Mouse (Mus musculus): ENCODE measurements around the gene Pdzk1. TPM values are rescaled to one million over a fixed set of nuclear protein-coding genes. Genes with fewer than 3 reads are reported as not detected.

Pdzk1 gene
- polyA plus RNA-seq, 1 experiment from 2014 or later, result not detected

DNA sequence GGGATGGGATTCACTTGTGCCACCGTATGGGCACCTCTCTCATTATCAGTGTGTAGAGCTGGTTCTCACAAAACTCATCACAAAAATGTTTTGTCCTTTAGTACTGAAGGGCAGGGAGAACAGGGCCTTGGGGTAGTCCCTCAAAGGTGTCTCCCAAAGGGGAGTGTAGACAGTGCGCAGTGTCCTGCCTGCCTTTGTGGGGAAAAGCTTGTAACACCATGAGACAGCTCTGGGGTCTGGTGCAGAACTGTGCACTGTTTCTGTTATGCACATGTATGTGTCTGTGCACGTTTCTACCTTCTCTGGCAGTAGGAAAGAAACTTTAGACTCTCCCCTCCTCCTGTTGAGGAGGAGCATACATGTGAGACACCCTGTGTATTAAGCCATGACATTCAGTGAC, 38.8 kb downstream of the Pdzk1 start:
- H3K27ac ChIP-seq (ENCODE audit: low read length), result no peak overlapping the region
- no peak overlapping the region for H3K4me2 ChIP-seq (replicated peaks; ENCODE audit: low read depth, low read length)
- 88% methylated on average over 3 of the region's 3 CpGs for WGBS
- no peaks in the 10 kb centered on the region for H3K9me3 ChIP-seq (ENCODE audit: control insufficient read depth, low read depth, low read length)
- no peaks in the 10 kb centered on the region for H3K4me1 ChIP-seq (ENCODE audit: control insufficient read depth, insufficient read depth, low read length)
- H3K9ac ChIP-seq (replicated peaks; ENCODE audit: low read depth, low read length), result no peak overlapping the region
- peaks cover 25% of the 10 kb centered on the region for H3K36me3 ChIP-seq (ENCODE audit: control insufficient read depth, insufficient read depth, low read length)
- H3K27me3 ChIP-seq (ENCODE audit: control insufficient read depth, insufficient read depth, low read length), result no peaks in the 10 kb centered on the region
- ATAC-seq (ENCODE audit: insufficient number of reproducible peaks, insufficient read depth, low FRiP score, low read depth), result no peak
- H3K4me3 ChIP-seq (ENCODE audit: low read depth, low read length), result no peak overlapping the region

DNA sequence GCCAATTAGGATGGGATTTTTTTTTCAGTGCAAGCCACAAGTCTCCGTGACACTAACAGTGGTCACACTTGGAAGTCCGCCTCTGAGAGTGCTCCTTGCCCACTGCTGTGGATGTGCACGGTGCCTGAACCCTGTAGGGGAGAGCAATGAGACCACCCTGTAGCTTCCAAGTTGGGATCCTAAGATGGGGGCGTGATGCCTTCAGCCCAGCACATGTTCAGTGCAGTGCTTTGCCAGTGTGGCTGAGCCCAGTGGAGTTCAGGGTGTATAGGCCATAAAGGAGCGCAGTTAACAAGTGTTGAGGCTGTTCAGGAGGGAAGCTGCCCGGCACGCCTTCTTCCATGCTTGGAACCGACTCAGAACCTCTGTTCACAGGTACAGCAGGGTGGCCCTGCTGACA, 39.5 kb downstream of the Pdzk1 start:
- no peaks in the 10 kb centered on the region for H3K27me3 ChIP-seq (ENCODE audit: control insufficient read depth, insufficient read depth, low read length)
- H3K4me1 ChIP-seq (ENCODE audit: control insufficient read depth, insufficient read depth, low read length), result no peaks in the 10 kb centered on the region
- H3K27ac ChIP-seq (ENCODE audit: low read length), result no peak overlapping the region
- 92% methylated on average over 8 of the region's 8 CpGs for WGBS
- no peak overlapping the region for H3K4me3 ChIP-seq (ENCODE audit: low read depth, low read length)
- peaks cover 30% of the 10 kb centered on the region for H3K36me3 ChIP-seq (ENCODE audit: control insufficient read depth, insufficient read depth, low read length)
- no peak overlapping the region for H3K9ac ChIP-seq (replicated peaks; ENCODE audit: low read depth, low read length)
- ATAC-seq (ENCODE audit: insufficient number of reproducible peaks, insufficient read depth, low FRiP score, low read depth), result no peak
- H3K4me2 ChIP-seq (replicated peaks; ENCODE audit: low read depth, low read length), result no peak overlapping the region
- H3K9me3 ChIP-seq (ENCODE audit: control insufficient read depth, low read depth, low read length), result no peaks in the 10 kb centered on the region

DNA sequence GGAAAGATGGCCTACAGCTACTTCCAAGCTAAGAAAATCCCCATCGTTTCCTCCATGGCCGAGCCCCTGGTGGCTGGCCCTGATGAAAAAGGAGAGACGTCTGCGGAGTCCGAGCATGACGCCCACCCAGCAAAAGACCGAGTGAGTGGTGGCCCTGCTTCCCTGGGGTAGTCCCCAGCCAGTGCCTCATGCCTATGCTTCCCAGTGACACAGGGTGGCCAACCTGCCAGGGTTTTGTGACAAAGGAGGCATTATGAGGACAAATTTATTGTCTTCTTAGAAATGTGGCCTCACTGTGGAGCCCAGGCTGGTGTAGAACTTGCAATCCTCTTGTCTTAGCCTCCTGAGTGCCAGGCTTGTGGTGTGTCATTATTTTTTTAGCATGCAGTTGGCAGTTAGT, 40.0 kb downstream of the Pdzk1 start:
- Histone ChIP-seq H3K4me3 (ENCODE audit: low read depth, low read length) (no peak overlapping the region), H3K36me3 (ENCODE audit: control insufficient read depth, insufficient read depth, low read length) (peaks cover 34% of the 10 kb centered on the region), H3K4me1 (ENCODE audit: control insufficient read depth, insufficient read depth, low read length) (no peaks in the 10 kb centered on the region), H3K9me3 (ENCODE audit: control insufficient read depth, low read depth, low read length) (no peaks in the 10 kb centered on the region), H3K27ac (ENCODE audit: low read length) (no peak overlapping the region), H3K4me2 (replicated peaks; ENCODE audit: low read depth, low read length) (no peak overlapping the region), H3K27me3 (ENCODE audit: control insufficient read depth, insufficient read depth, low read length) (no peaks in the 10 kb centered on the region), H3K9ac (replicated peaks; ENCODE audit: low read depth, low read length) (no peak overlapping the region)
- no peak for ATAC-seq (ENCODE audit: insufficient number of reproducible peaks, insufficient read depth, low FRiP score, low read depth)
- WGBS, result 95% methylated on average over 7 of the region's 7 CpGs

DNA sequence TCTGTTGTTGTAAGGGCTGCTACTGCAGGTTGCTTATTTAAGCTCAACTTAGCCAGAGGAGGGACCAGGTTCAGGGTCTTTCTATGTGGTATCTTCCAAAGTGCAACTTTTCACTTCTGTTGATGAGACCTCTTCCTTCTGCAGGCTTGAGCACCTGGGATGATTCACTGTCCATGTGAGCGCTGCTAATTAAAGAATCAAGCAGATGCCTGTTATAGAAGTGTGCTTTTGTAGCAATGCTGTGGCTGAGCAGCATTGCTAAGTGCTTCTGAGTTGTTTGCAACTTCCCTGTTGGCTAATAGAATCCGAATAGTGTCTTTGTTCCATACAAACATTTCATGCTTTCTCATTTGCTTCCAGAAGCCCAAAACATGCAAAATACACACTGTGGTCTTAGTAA, 41.2 kb downstream of the Pdzk1 start:
- ATAC-seq (ENCODE audit: insufficient number of reproducible peaks, insufficient read depth, low FRiP score, low read depth), result no peak
- Histone ChIP-seq H3K4me2 (replicated peaks; ENCODE audit: low read depth, low read length) (no peak overlapping the region), H3K36me3 (ENCODE audit: control insufficient read depth, insufficient read depth, low read length) (peaks cover 41% of the 10 kb centered on the region), H3K27ac (ENCODE audit: low read length) (no peak overlapping the region), H3K27me3 (ENCODE audit: control insufficient read depth, insufficient read depth, low read length) (no peaks in the 10 kb centered on the region), H3K4me1 (ENCODE audit: control insufficient read depth, insufficient read depth, low read length) (no peaks in the 10 kb centered on the region), H3K9me3 (ENCODE audit: control insufficient read depth, low read depth, low read length) (no peaks in the 10 kb centered on the region), H3K9ac (replicated peaks; ENCODE audit: low read depth, low read length) (no peak overlapping the region), H3K4me3 (ENCODE audit: low read depth, low read length) (no peak overlapping the region)
- 92% methylated on average over 2 of the region's 2 CpGs for WGBS

DNA sequence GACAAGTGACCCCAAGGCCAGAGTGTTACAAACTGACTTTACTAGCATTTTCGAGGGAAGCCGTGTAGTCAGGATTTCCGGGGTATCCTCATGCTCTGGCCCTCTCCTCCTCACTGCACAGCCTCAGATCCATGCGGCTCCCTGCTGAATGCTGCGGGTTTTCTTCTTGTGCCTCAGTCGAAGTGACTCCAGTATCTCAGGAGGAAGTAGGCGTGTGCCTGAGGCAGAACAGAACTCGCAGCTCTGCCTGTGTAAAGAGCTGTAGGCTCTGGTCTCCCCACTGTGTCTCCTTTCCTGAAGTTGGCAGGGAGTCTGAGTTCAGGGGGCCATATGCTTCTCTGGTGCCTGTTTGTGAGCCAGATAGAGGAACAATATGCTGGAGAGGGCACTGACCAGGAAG, 42.0 kb downstream of the Pdzk1 start:
- Histone ChIP-seq H3K4me1 (ENCODE audit: control insufficient read depth, insufficient read depth, low read length) (no peaks in the 10 kb centered on the region), H3K4me2 (replicated peaks; ENCODE audit: low read depth, low read length) (no peak overlapping the region), H3K27ac (ENCODE audit: low read length) (no peak overlapping the region), H3K27me3 (ENCODE audit: control insufficient read depth, insufficient read depth, low read length) (no peaks in the 10 kb centered on the region), H3K9ac (replicated peaks; ENCODE audit: low read depth, low read length) (no peak overlapping the region), H3K4me3 (ENCODE audit: low read depth, low read length) (no peak overlapping the region), H3K9me3 (ENCODE audit: control insufficient read depth, low read depth, low read length) (no peaks in the 10 kb centered on the region), H3K36me3 (ENCODE audit: control insufficient read depth, insufficient read depth, low read length) (peaks cover 47% of the 10 kb centered on the region)
- WGBS, result 93% methylated on average over 8 of the region's 8 CpGs
- ATAC-seq (ENCODE audit: insufficient number of reproducible peaks, insufficient read depth, low FRiP score, low read depth), result no peak

DNA sequence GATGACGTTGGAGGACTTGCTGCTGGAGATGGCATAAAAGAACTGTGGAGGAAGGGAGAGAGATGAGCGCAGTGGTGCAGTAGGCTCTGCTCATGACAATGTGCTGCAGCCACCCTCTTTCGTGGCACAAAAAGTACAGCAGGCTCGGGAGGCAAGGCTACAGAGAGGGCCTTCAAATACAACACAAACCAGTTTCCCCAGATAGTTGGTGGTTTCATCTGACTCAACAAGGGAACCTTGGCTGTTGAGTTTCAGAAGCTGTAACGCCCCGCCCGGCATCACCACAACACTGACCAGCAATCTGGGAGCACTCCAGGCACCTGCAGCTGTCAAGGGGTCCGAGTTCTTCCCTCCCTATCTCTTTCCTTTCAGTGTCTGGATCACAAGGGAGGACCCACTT, 43.4 kb downstream of the Pdzk1 start:
- Histone ChIP-seq H3K4me2 (replicated peaks; ENCODE audit: low read depth, low read length) (no peak overlapping the region), H3K9ac (replicated peaks; ENCODE audit: low read depth, low read length) (no peak overlapping the region), H3K4me1 (ENCODE audit: control insufficient read depth, insufficient read depth, low read length) (no peaks in the 10 kb centered on the region), H3K27me3 (ENCODE audit: control insufficient read depth, insufficient read depth, low read length) (no peaks in the 10 kb centered on the region), H3K36me3 (ENCODE audit: control insufficient read depth, insufficient read depth, low read length) (peaks cover 47% of the 10 kb centered on the region), H3K27ac (ENCODE audit: low read length) (no peak overlapping the region), H3K9me3 (ENCODE audit: control insufficient read depth, low read depth, low read length) (no peaks in the 10 kb centered on the region), H3K4me3 (ENCODE audit: low read depth, low read length) (no peak overlapping the region)
- 96% methylated on average over 8 of the region's 8 CpGs for WGBS
- no peak for ATAC-seq (ENCODE audit: insufficient number of reproducible peaks, insufficient read depth, low FRiP score, low read depth)

DNA sequence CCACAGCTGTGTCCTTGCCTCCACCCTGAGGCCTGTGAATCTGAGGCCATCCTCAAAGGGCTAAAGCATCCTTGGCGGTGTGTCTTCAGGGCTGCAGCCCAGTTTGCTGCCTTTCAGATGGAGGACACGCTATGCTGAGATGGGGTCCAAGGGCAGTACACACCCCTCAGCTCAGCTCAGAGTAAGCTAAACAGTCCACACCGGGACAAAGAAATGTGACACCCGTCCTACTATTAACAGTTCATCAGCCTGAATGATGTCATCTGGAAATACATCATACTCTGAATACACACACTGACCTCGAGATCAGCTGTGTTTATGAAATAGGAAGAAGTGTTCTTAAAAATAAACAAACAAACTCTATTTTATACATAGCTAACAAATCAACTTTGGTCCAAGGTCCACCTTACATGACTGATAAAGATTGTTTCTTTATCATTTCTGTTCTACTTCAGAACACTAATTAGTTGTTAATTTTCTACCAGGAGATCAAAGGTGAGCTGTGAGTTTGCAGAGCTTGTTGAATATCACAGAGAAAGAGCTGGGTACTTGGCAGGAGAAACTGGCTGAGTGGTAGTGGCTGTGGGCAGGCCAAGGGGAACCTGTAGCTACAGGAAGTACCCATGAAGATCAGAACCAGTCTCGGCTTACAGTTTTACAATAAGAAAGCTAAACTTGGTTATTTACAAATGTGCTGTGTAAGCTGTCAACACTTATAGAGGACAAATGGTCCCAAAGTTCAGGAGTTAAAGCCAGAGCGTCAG, 45.9 kb downstream of the Pdzk1 start:
- 44% methylated on average over 7 of the region's 7 CpGs for WGBS
- H3K4me2 ChIP-seq (replicated peaks; ENCODE audit: low read depth, low read length), result no peak overlapping the region
- H3K9ac ChIP-seq (replicated peaks; ENCODE audit: low read depth, low read length), result no peak overlapping the region
- no peaks in the 10 kb centered on the region for H3K27me3 ChIP-seq (ENCODE audit: control insufficient read depth, insufficient read depth, low read length)
- peaks cover 33% of the 10 kb centered on the region for H3K36me3 ChIP-seq (ENCODE audit: control insufficient read depth, insufficient read depth, low read length)
- H3K9me3 ChIP-seq (ENCODE audit: control insufficient read depth, low read depth, low read length), result no peaks in the 10 kb centered on the region
- no peak overlapping the region for H3K4me3 ChIP-seq (ENCODE audit: low read depth, low read length)
- no peak overlapping the region for H3K27ac ChIP-seq (ENCODE audit: low read length)
- ATAC-seq (ENCODE audit: insufficient number of reproducible peaks, insufficient read depth, low FRiP score, low read depth), result peak; percentile 49; the same call in 1 of the 2 replicates
- H3K4me1 ChIP-seq (ENCODE audit: control insufficient read depth, insufficient read depth, low read length), result no peaks in the 10 kb centered on the region

DNA sequence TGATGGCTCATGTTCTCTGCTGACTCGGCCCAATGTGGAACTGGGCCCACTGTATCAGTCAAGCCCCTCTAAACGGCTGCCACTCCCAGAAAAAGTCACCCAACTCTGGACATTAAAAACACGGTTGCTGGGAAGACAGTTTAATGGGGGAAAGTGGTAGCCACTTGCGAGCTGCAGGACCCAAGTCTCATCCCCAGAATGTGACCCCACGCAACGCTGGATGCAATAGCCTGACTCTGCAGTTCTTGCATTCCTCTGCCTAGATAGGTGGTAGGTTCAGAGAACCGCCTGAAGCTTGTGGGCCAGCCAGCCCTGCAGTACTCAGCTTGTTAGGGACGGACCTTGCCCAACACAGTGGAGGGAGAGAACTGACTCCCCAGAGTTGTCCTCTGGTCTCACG, 50.5 kb downstream of the Pdzk1 start:
- no peak overlapping the region for H3K4me2 ChIP-seq (replicated peaks; ENCODE audit: low read depth, low read length)
- no peak for ATAC-seq (ENCODE audit: insufficient number of reproducible peaks, insufficient read depth, low FRiP score, low read depth)
- H3K9ac ChIP-seq (replicated peaks; ENCODE audit: low read depth, low read length), result no peak overlapping the region
- no peaks in the 10 kb centered on the region for H3K9me3 ChIP-seq (ENCODE audit: control insufficient read depth, low read depth, low read length)
- no peak overlapping the region for H3K4me3 ChIP-seq (ENCODE audit: low read depth, low read length)
- peaks cover 23% of the 10 kb centered on the region for H3K36me3 ChIP-seq (ENCODE audit: control insufficient read depth, insufficient read depth, low read length)
- 89% methylated on average over 9 of the region's 9 CpGs for WGBS
- H3K4me1 ChIP-seq (ENCODE audit: control insufficient read depth, insufficient read depth, low read length), result no peaks in the 10 kb centered on the region
- no peak overlapping the region for H3K27ac ChIP-seq (ENCODE audit: low read length)
- H3K27me3 ChIP-seq (ENCODE audit: control insufficient read depth, insufficient read depth, low read length), result no peaks in the 10 kb centered on the region

DNA sequence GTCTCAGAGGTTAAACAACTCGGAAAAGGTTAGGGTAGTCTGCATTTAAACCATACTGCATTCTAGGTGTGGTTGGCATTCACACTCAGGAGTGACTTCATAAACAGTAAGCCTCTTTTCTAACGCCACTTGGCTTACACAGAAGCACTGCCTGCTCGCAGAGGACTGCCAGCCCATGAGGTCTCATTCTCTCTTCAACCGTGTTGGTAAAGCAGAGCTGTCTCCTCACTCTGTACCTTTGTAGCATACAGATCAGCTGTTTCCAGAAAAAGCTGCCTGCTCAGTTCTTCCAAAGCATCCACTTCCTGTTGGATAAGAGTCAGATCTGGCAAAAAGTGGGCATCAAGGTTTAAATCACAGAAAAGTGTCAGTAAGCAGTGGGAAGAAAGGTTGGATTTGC, 51.3 kb downstream of the Pdzk1 start:
- H3K36me3 ChIP-seq (ENCODE audit: control insufficient read depth, insufficient read depth, low read length), result peaks cover 17% of the 10 kb centered on the region
- 86% methylated on average over 4 of the region's 4 CpGs for WGBS
- no peak for ATAC-seq (ENCODE audit: insufficient number of reproducible peaks, insufficient read depth, low FRiP score, low read depth)

More for the DNA sequence above, 51.3 kb downstream of the Pdzk1 start:
- Histone ChIP-seq H3K4me1 (ENCODE audit: control insufficient read depth, insufficient read depth, low read length) (no peaks in the 10 kb centered on the region), H3K9ac (replicated peaks; ENCODE audit: low read depth, low read length) (no peak overlapping the region), H3K4me2 (replicated peaks; ENCODE audit: low read depth, low read length) (no peak overlapping the region), H3K4me3 (ENCODE audit: low read depth, low read length) (no peak overlapping the region), H3K9me3 (ENCODE audit: control insufficient read depth, low read depth, low read length) (no peaks in the 10 kb centered on the region), H3K27ac (ENCODE audit: low read length) (no peak overlapping the region), H3K27me3 (ENCODE audit: control insufficient read depth, insufficient read depth, low read length) (no peaks in the 10 kb centered on the region)

Data from stomach, embryonic 14.5 days (tissue).